In the genomic region with DNA sequence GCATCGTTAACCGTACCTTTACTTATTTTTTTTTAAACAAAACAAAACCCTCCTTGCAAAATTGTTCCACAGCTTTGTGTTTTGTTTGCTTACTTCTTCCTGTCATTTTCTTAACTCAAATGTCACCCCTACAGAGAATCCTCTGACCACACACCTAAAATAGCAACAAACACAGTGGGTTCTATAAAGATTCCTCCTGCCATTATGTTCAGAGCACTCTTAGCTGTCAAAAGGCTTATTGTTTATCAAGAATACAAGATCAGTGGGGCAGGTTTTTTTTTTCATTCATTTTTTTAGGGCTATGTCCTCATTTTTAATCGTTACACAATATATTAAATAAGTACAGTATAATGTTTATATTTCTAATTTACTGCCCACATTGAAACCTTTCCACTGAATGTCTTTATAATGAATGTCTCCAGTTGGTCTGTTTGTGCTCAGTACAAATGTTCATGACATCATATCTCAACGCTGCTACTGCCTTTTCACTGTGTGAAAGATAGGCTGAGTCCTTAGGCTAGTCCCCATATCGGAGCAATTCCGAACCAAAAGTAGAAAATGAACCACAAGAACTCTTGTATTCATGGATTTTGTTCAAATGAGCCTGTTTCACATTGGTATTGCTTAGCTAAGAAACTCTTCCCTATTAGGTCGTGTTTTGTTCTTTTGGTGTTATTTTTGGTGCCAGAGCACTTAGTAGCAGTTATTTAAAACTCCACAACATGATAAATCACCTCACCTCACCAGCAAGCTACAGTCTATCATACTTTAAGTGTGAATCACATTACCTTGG, we compare ENCODE assay signal across 8 mouse cellular contexts. TPM values are rescaled to one million over a fixed set of nuclear protein-coding genes. Genes with fewer than 3 reads are reported as not detected.
A peak's percentile ranks its signal among the peaks of the same experiment; 100 is the strongest.
DNase-seq lines count a peak whose midpoint lies in the region; ATAC-seq and TF ChIP-seq lines count a peak whose summit lies in the region.

No protein-coding gene starts in this region.

- ATAC-seq in heart, postnatal 0 days (ENCODE audit: insufficient read depth, low read depth): no peak
- ATAC-seq in hindbrain, embryonic 11.5 days (ENCODE audit: low FRiP score): no peak
- ATAC-seq in midbrain, embryonic 16.5 days: no peak

- WGBS in heart, postnatal 0 days: 17% methylated on average over 7 of the region's 7 CpGs
- WGBS in hindbrain, embryonic 11.5 days: 64% methylated on average over 7 of the region's 7 CpGs
- 50% methylated on average over 7 of the region's 7 CpGs for WGBS in midbrain, embryonic 16.5 days

- DNase-seq in heart, postnatal 0 days (ENCODE audit: low spot score): peak; percentile 54
- DNase-seq in heart, postnatal 10 days: no peak
- peak; percentile 33 for DNase-seq in MN1 (ENCODE audit: low spot score)
- peak; percentile 9 for DNase-seq in hindbrain, embryonic 11.5 days (ENCODE audit: low spot score)
- no peak for DNase-seq in ovary, postnatal 36 days (ENCODE audit: low spot score)
- DNase-seq in yolk sac, embryonic 10.5 days (ENCODE audit: low spot score): no peak
- DNase-seq in cerebellum, adult 11-12 months: no peak

- H3K4me3 ChIP-seq in heart, postnatal 0 days (ENCODE audit: low read depth, low read length): peak overlapping the region; percentile 83
- H3K4me3 ChIP-seq in hindbrain, embryonic 11.5 days (ENCODE audit: low read depth, low read length): peak overlapping the region; percentile 92
- H3K4me3 ChIP-seq in midbrain, embryonic 16.5 days (ENCODE audit: low read depth, low read length): peak overlapping the region; percentile 83

- H3K27ac ChIP-seq in heart, postnatal 0 days (ENCODE audit: low read depth): peak overlapping the region; percentile 100
- peak overlapping the region; percentile 100 for H3K27ac ChIP-seq in hindbrain, embryonic 11.5 days (ENCODE audit: low read depth, low read length)
- peak overlapping the region; percentile 100 for H3K27ac ChIP-seq in midbrain, embryonic 16.5 days (ENCODE audit: low read length)

- no peak for TF ChIP-seq CTCF in heart, postnatal 0 days (IDR thresholded peaks at IDR 0.05; ENCODE audit: low read depth)

- no peaks in the 10 kb centered on the region for H3K36me3 ChIP-seq in heart, postnatal 0 days (replicated peaks; ENCODE audit: control insufficient read depth, insufficient read depth, low read length)
- no peaks in the 10 kb centered on the region for H3K36me3 ChIP-seq in hindbrain, embryonic 11.5 days (ENCODE audit: control insufficient read depth, insufficient read depth, low read length)
- H3K36me3 ChIP-seq in midbrain, embryonic 16.5 days (ENCODE audit: control insufficient read depth, insufficient read depth, low read length): no peaks in the 10 kb centered on the region

- H3K9ac ChIP-seq in heart, postnatal 0 days (replicated peaks; ENCODE audit: low read depth, low read length): peak overlapping the region; percentile 95
- peak overlapping the region; percentile 91 for H3K9ac ChIP-seq in hindbrain, embryonic 11.5 days (ENCODE audit: low read depth, low read length)
- H3K9ac ChIP-seq in midbrain, embryonic 16.5 days (ENCODE audit: low read depth, low read length): peak overlapping the region; percentile 91

- H3K4me1 ChIP-seq in heart, postnatal 0 days (ENCODE audit: control insufficient read depth, insufficient read depth): peaks cover 20% of the 10 kb centered on the region
- H3K4me1 ChIP-seq in hindbrain, embryonic 11.5 days (replicated peaks; ENCODE audit: control insufficient read depth, insufficient read depth, low read length): no peaks in the 10 kb centered on the region
- H3K4me1 ChIP-seq in midbrain, embryonic 16.5 days (ENCODE audit: control insufficient read depth, insufficient read depth, low read length): peaks cover 18% of the 10 kb centered on the region

- peak overlapping the region; percentile 83 for H3K4me2 ChIP-seq in heart, postnatal 0 days (ENCODE audit: low read depth, low read length)
- H3K4me2 ChIP-seq in hindbrain, embryonic 11.5 days (replicated peaks; ENCODE audit: low read depth, low read length): peak overlapping the region; percentile 66
- H3K4me2 ChIP-seq in midbrain, embryonic 16.5 days (ENCODE audit: low read length): peak overlapping the region; percentile 81

- TF ChIP-seq EP300 in heart, postnatal 0 days (IDR thresholded peaks at IDR 0.05; ENCODE audit: low read depth): no peak

- H3K9me3 ChIP-seq in heart, postnatal 0 days (replicated peaks; ENCODE audit: control insufficient read depth, low read length): no peaks in the 10 kb centered on the region
- no peaks in the 10 kb centered on the region for H3K9me3 ChIP-seq in hindbrain, embryonic 11.5 days (ENCODE audit: control insufficient read depth, low read length)
- no peaks in the 10 kb centered on the region for H3K9me3 ChIP-seq in midbrain, embryonic 16.5 days (replicated peaks; ENCODE audit: control insufficient read depth, low read length, poor library complexity, severe bottlenecking)

- intact Hi-C loops in heart, postnatal 10 days (cut with DNase I): loop anchor here (10.0 kb wide), 3 partner anchors 209 to 1801 kb away; no protein-coding TSS in a partner anchor

- no peaks in the 10 kb centered on the region for H3K27me3 ChIP-seq in heart, postnatal 0 days (ENCODE audit: control insufficient read depth, insufficient read depth, low read length)
- H3K27me3 ChIP-seq in hindbrain, embryonic 11.5 days (ENCODE audit: control insufficient read depth, insufficient read depth, low read length): no peaks in the 10 kb centered on the region
- H3K27me3 ChIP-seq in midbrain, embryonic 16.5 days (ENCODE audit: control insufficient read depth, insufficient read depth, low read depth, low read length): no peaks in the 10 kb centered on the region

RNA-seq across cellular contexts. Expression of a gene that starts 1.2 kb away (rescaled TPM):
- total RNA-seq in heart, postnatal 0 days (2014; rRNA removed; ENCODE audit: low replicate concordance): 53.0 and 56.2 TPM in 2 replicates
- polyA plus RNA-seq in heart, postnatal 0 days (2015; fragmentation: Nextera tagmentation; extraction: Ambion mirVana): 10.0 and 10.3 TPM in 2 replicates
- total RNA-seq in heart, postnatal 10 days (2021): 100 to 1,000 TPM; 170 to 171 TPM
- polyA plus RNA-seq in hindbrain, embryonic 11.5 days (2014; fragmentation: Nextera tagmentation; extraction: Ambion mirVana): 7.1 and 10.7 TPM in 2 replicates
- 6.6 and 8.5 TPM in 2 replicates for polyA plus RNA-seq in midbrain, embryonic 16.5 days (2015; fragmentation: Nextera tagmentation; extraction: Ambion mirVana)

Comparison
In these comparisons a context has a peak if more than half of its experiments do, and no peak if none do; other contexts are left out.
1. DNase-seq: peak in heart, postnatal 0 days (single experiment), MN1 (single experiment) and hindbrain, embryonic 11.5 days (single experiment); none in heart, postnatal 10 days (0 of 2), ovary, postnatal 36 days (single experiment), yolk sac, embryonic 10.5 days (single experiment) and cerebellum, adult 11-12 months (single experiment).
2. Peak in every context shown above with its lines, with median percentiles within 50 percentile points of each other: H3K27ac ChIP-seq, H3K4me2 ChIP-seq, H3K4me3 ChIP-seq and H3K9ac ChIP-seq.